Mouse (Mus musculus): ENCODE results near the gene Ints6l. TPM values are rescaled to one million over a fixed set of nuclear protein-coding genes. Genes with fewer than 3 reads are reported as not detected.
A peak's percentile ranks its signal among the peaks of the same experiment; 100 is the strongest.
"Not testable (repeated sequence)": the region's sequence is repeated elsewhere in the genome, so short reads cannot be mapped to it uniquely, and the experiment has no call there.

The Ints6l gene
- polyA plus RNA-seq, 1 experiment: 119 TPM

DNA sequence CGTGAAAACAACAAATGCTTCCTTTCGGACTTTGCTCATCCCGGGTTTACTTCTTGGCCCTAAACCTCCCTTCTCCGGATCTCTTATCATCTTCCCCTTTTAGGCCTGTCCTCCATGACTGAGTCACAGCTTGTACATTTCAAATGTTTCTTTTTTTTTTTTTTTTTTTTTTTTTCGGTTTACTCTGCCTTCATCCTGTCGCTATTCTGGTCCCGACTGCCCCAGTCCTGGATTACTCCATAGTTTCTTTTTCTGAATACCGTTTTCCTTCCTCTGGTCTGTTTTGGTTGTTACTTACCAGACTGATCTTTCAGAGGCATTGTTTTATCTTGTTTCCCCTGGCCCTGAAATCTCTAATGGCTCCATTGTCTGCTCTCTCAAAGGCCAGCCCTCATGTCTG lies 19.4 kb downstream of the Ints6l start:
- Histone ChIP-seq H3K27ac (ENCODE audit: control insufficient read depth, insufficient read depth, low read depth, low read length, poor library complexity) (no peak overlapping the region), H3K4me3 (replicated peaks; ENCODE audit: control insufficient read depth, low read depth, low read length) (no peak overlapping the region), H3K4me1 (ENCODE audit: control insufficient read depth, insufficient read depth, low read length) (no peaks in the 10 kb centered on the region; the same call in 1 of the 2 replicates)
- WGBS: 39% methylated on average over 8 of the region's 8 CpGs
- TF ChIP-seq CTCF (IDR thresholded peaks at IDR 0.05; ENCODE audit: control insufficient read depth, insufficient read depth, low read length) (no peak), POLR2A (IDR thresholded peaks at IDR 0.05; ENCODE audit: borderline replicate concordance, control insufficient read depth, low read depth, low read length) (no peak)

DNA sequence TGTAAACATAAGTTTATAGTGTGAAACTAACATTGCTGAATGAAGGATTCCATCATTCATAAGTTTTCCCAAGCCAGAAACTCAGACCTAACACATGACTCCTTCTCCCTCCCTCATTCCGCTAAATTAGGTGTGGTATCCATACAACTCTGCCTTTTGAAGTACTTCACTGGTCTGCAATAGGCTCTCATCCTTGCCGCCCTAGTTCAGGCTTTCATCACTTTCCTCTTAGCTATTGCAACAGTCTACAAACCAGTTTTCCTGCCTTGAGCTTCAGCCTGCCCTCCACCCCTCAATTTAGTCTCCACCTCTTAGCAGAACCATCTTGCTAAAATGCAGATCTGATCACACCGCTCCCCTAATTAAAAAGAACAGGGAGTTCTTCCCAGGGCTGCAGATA lies 22.9 kb downstream of the Ints6l start:
- TF ChIP-seq POLR2A (IDR thresholded peaks at IDR 0.05; ENCODE audit: borderline replicate concordance, control insufficient read depth, low read depth, low read length): no peak
- Histone ChIP-seq H3K27ac (ENCODE audit: control insufficient read depth, insufficient read depth, low read depth, low read length, poor library complexity) (no peak overlapping the region), H3K4me1 (ENCODE audit: control insufficient read depth, insufficient read depth, low read length) (no peaks in the 10 kb centered on the region; the same call in 1 of the 2 replicates), H3K4me3 (replicated peaks; ENCODE audit: control insufficient read depth, low read depth, low read length) (no peak overlapping the region)
- 56% methylated on average over 3 of the region's 3 CpGs for WGBS

DNA sequence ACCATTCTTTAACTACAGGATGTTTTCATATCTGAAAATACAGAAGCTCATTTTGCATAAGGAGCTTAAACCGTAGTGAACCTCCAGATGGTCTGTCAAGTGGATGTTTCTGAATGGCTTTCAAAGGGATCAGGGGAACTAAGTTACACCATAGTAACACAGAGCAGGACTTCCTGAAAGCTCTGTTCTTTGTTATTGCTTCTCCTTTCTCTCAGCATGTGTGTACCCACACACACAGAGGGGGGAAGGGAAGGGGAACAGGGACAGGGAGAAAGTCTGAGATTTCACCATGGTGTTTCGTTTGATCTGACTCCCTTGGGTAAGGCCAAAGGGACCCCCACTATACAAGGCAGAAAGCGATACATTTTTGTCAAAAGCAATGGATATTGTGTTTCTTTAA lies 27.2 kb downstream of the Ints6l start:
- H3K4me1 ChIP-seq (ENCODE audit: control insufficient read depth, insufficient read depth, low read length): no peaks in the 10 kb centered on the region; the same call in 1 of the 2 replicates
- H3K4me3 ChIP-seq (replicated peaks; ENCODE audit: control insufficient read depth, low read depth, low read length): no peak overlapping the region
- 27% methylated on average over 3 of the region's 3 CpGs for WGBS
- TF ChIP-seq CTCF (IDR thresholded peaks at IDR 0.05; ENCODE audit: control insufficient read depth, insufficient read depth, low read length): no peak
- H3K27ac ChIP-seq (ENCODE audit: control insufficient read depth, insufficient read depth, low read depth, low read length, poor library complexity): no peak overlapping the region

DNA sequence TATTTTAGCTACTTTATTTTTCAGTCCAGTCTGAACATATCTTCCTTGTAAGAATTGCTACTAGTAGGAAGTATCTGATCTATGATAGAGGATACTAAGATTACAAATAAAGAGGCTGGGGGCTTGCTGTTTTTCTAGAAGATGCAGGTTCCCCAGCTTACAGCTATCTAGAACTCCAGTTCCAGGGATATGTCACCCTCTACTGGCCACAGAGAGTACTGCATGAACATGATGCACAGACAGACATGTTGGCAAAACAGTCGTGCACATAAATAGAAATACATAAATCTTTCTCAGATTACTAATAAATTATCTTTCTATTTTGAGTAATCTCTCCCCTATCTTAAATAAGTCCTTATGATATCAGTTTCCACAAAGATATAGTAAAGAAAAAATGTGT lies 35.1 kb downstream of the Ints6l start:
- Histone ChIP-seq H3K4me3 (replicated peaks; ENCODE audit: control insufficient read depth, low read depth, low read length) (no peak overlapping the region), H3K27ac (ENCODE audit: control insufficient read depth, insufficient read depth, low read depth, low read length, poor library complexity) (no peak overlapping the region), H3K4me1 (ENCODE audit: control insufficient read depth, insufficient read depth, low read length) (no peaks in the 10 kb centered on the region)
- WGBS: 11% methylated on average over 1 of the region's 1 CpGs
- TF ChIP-seq POLR2A (IDR thresholded peaks at IDR 0.05; ENCODE audit: borderline replicate concordance, control insufficient read depth, low read depth, low read length): no peak
- TF ChIP-seq CTCF (IDR thresholded peaks at IDR 0.05; ENCODE audit: control insufficient read depth, insufficient read depth, low read length): 0 out of 2 replicates have a peak, but pooled peaks have one; percentile 13

DNA sequence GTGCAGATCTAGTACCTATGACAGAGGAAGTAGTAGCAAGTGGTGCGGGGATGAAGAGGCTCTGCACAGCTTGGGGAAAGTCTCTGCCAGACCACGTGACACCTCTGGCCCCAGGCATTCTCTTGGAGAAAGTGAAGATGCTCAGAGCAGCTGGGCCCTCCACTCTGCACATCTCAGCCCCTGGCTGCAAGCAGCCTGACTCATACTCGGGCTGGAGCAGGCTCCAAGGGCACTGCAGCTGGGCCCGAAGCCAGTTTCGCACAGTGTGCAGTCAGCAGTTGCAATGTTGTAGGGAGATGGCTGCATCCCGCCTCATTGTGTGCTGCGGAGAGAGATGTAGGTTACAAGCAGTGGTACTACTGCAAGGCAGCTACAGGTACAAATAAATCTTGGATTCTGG lies 42.6 kb downstream of the Ints6l start:
- H3K4me3 ChIP-seq (replicated peaks; ENCODE audit: control insufficient read depth, low read depth, low read length): no peak overlapping the region
- no peak overlapping the region for H3K27ac ChIP-seq (ENCODE audit: control insufficient read depth, insufficient read depth, low read depth, low read length, poor library complexity)
- TF ChIP-seq POLR2A (IDR thresholded peaks at IDR 0.05; ENCODE audit: borderline replicate concordance, control insufficient read depth, low read depth, low read length): no peak
- TF ChIP-seq CTCF (IDR thresholded peaks at IDR 0.05; ENCODE audit: control insufficient read depth, insufficient read depth, low read length): no peak
- no peaks in the 10 kb centered on the region for H3K4me1 ChIP-seq (ENCODE audit: control insufficient read depth, insufficient read depth, low read length)
- 83% methylated on average over 7 of the region's 7 CpGs for WGBS

DNA sequence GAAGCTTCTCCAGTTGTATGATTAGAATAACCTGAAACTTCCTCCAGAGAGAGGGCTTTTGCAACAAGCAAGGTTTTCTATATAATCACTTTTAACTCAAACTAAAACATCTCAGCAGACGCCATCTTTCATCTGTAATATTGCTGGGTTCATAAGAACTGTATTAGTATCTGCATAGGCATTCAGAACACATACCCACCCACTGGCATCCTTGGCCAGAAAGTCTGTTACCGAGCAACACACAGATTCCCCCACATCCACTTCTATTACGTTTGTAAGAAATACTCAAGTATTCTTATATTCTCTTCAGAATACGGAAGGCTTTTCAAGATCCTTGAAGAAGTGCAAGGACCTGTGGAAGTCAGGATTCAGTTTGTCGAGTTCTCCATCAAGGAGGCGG lies 69.8 kb downstream of the Ints6l start, which contains the start of gene Gm10477:
Gm10477 (plus strand) TSS at position 301 of the 400 bp plus-strand sequence.
- not testable (repeated sequence) for H3K27ac ChIP-seq (ENCODE audit: control insufficient read depth, insufficient read depth, low read depth, low read length, poor library complexity); H3K4me3 ChIP-seq (replicated peaks; ENCODE audit: control insufficient read depth, low read depth, low read length); H3K4me1 ChIP-seq (ENCODE audit: control insufficient read depth, insufficient read depth, low read length)
- WGBS: 78% methylated on average over 6 of the region's 6 CpGs

GRCm38 (mm10) chrX:56531266-56531665 lies 76.6 kb downstream of the Ints6l start:
- 6% methylated on average over 3 of the region's 3 CpGs for WGBS
- Histone ChIP-seq H3K4me3 (replicated peaks; ENCODE audit: control insufficient read depth, low read depth, low read length) (no peak overlapping the region), H3K4me1 (ENCODE audit: control insufficient read depth, insufficient read depth, low read length) (no peaks in the 10 kb centered on the region), H3K27ac (ENCODE audit: control insufficient read depth, insufficient read depth, low read depth, low read length, poor library complexity) (no peak overlapping the region)
- TF ChIP-seq POLR2A (IDR thresholded peaks at IDR 0.05; ENCODE audit: borderline replicate concordance, control insufficient read depth, low read depth, low read length) (no peak), CTCF (IDR thresholded peaks at IDR 0.05; ENCODE audit: control insufficient read depth, insufficient read depth, low read length) (peak; percentile 55; the same call in 1 of the 2 replicates)

- WGBS: 55% methylated on average over 4 of the region's 4 CpGs
- Histone ChIP-seq H3K4me1 (ENCODE audit: control insufficient read depth, insufficient read depth, low read length) (no peaks in the 10 kb centered on the region), H3K27ac (ENCODE audit: control insufficient read depth, insufficient read depth, low read depth, low read length, poor library complexity) (no peak overlapping the region), H3K4me3 (replicated peaks; ENCODE audit: control insufficient read depth, low read depth, low read length) (no peak overlapping the region)
- TF ChIP-seq POLR2A (IDR thresholded peaks at IDR 0.05; ENCODE audit: borderline replicate concordance, control insufficient read depth, low read depth, low read length) (no peak), CTCF (IDR thresholded peaks at IDR 0.05; ENCODE audit: control insufficient read depth, insufficient read depth, low read length) (peak; percentile 33; the same call in 1 of the 2 replicates)
Observed at GRCm38 (mm10) chrX:56537162-56537561, 82.5 kb downstream of the Ints6l start.

- Histone ChIP-seq H3K27ac (ENCODE audit: control insufficient read depth, insufficient read depth, low read depth, low read length, poor library complexity) (no peak within 1 kb of the TSS), H3K4me3 (replicated peaks; ENCODE audit: control insufficient read depth, low read depth, low read length) (no peak within 1 kb of the TSS), H3K4me1 (ENCODE audit: control insufficient read depth, insufficient read depth, low read length) (no peaks in the 10 kb centered on the region)
- TF ChIP-seq CTCF (IDR thresholded peaks at IDR 0.05; ENCODE audit: control insufficient read depth, insufficient read depth, low read length) (no peak), POLR2A (IDR thresholded peaks at IDR 0.05; ENCODE audit: borderline replicate concordance, control insufficient read depth, low read depth, low read length) (no peak)
- 87% methylated on average over 7 of the region's 7 CpGs for WGBS
Observed at GRCm38 (mm10) chrX:56549506-56549905, 94.8 kb downstream of the Ints6l start, which contains the start of gene Gm648. Gene Gm648 (minus strand): TSS chrX:56549606.
